Mouse (Mus musculus) CH12.LX (cell line): ENCODE data around the gene Capn1. TPM values are rescaled to one million over a fixed set of nuclear protein-coding genes. Genes with fewer than 3 reads are reported as not detected.

ENCODE experiments used
- DNase-seq: peaks from one replicate; pipeline ENCODE4 v3.0.0-alpha.2; 2013; ENCODE audit errors: extremely low read depth
- H3K27ac ChIP-seq: 2 replicates; pipeline ENCODE4 v1.5.1; 2012; ENCODE audit warnings: low read depth, mild to moderate bottlenecking, control low read depth, moderate library complexity; ENCODE audit not compliant: insufficient read depth
- H3K27me3 ChIP-seq: replicated peaks from 2 replicates; pipeline ENCODE3; 2012; ENCODE audit warnings: inconsistent platforms
- H3K36me3 ChIP-seq, 2 experiments: replicated peaks in 1 of 2; 2 replicates each; pipeline versions ENCODE3 to v1.6.1; 2012; ENCODE audit warnings: inconsistent platforms in 1 of 2, low read length in 1 of 2, mild to moderate bottlenecking in 1 of 2, mixed read lengths in 1 of 2, moderate library complexity in 1 of 2; ENCODE audit not compliant: control insufficient read depth in 1 of 2, insufficient read depth in 1 of 2
- H3K4me1 ChIP-seq, 2 experiments: 2 replicates each; pipeline ENCODE4 v1.6.1; 2012; ENCODE audit warnings: inconsistent platforms in 1 of 2, moderate library complexity in 1 of 2; ENCODE audit not compliant: insufficient read depth in 2 of 2, control insufficient read depth in 1 of 2
- H3K4me2 ChIP-seq: 2 replicates; pipeline ENCODE4 v1.6.1; 2012; ENCODE audit warnings: low read depth, mild to moderate bottlenecking, control low read depth; ENCODE audit not compliant: poor library complexity, insufficient read depth, severe bottlenecking
- H3K4me3 ChIP-seq, 3 experiments: fragments of 150-350 bp in 1 of 3; sonication (generic) in 1 of 3; replicated peaks in 1 of 3; 2 replicates each; pipeline versions ENCODE3 to v1.5.1; 2011 to 2012; ENCODE audit warnings: low read depth in 2 of 3, low read length in 2 of 3, mild to moderate bottlenecking in 2 of 3, moderate library complexity in 2 of 3, control low read depth in 1 of 3, improper control_type of control experiment in 1 of 3, inconsistent platforms in 1 of 3, mixed read lengths in 1 of 3; ENCODE audit not compliant: poor library complexity in 1 of 3
- H3K79me2 ChIP-seq: replicated peaks from 2 replicates; pipeline ENCODE4 v1.6.1; 2012; ENCODE audit warnings: mild to moderate bottlenecking, moderate library complexity; ENCODE audit not compliant: control insufficient read depth, poor library complexity, insufficient read depth, severe bottlenecking; ENCODE audit errors: extremely low read depth
- H3K9ac ChIP-seq: 2 replicates; pipeline ENCODE4 v1.6.1; 2012; ENCODE audit warnings: low read depth, mild to moderate bottlenecking, control low read depth, moderate library complexity; ENCODE audit not compliant: insufficient read depth
- H3K9me3 ChIP-seq: replicated peaks from 2 replicates; pipeline ENCODE3; 2012; ENCODE audit warnings: low read length, inconsistent platforms, mixed read lengths
- UBTF ChIP-seq: IDR thresholded peaks from 2 replicates; pipeline ENCODE4 v1.6.1; 2012; ENCODE audit warnings: low read depth, mild to moderate bottlenecking, inconsistent platforms, low read length, improper control_type of control experiment, moderate library complexity
- USF2 ChIP-seq: conservative IDR thresholded peaks from 2 replicates; pipeline ENCODE4 v1.6.1; 2011; ENCODE audit warnings: low read depth, low read length, improper control_type of control experiment
- ZNF384 ChIP-seq: IDR thresholded peaks from 2 replicates; pipeline ENCODE4 v1.6.1; 2012; ENCODE audit warnings: low read depth, low read length, improper control_type of control experiment, inconsistent platforms
- dilution Hi-C: fragments of 300-500 bp; cut with MboI; formaldehyde crosslinking; loops from 2 replicates; pipeline ENCODE4 v1.14.3; 2020; ENCODE audit warnings: low sequenced_read_pairs; ENCODE audit not compliant: extremely low pct_unique_long_range_greater_than_20kb, extremely low pct_ligation_motif_present
- in situ Hi-C: fragments of 300-500 bp; cut with MboI; formaldehyde crosslinking; loops from 3 replicates; pipeline ENCODE4 v1.14.3; 2019; ENCODE audit warnings: low sequenced_read_pairs, low pct_ligation_motif_present, low pct_unique_long_range_greater_than_20kb, mixed read lengths
- polyA plus RNA-seq: library from polyadenylated mRNA; unstranded; fragments of >175 nt; gene quantifications from 2 replicates; pipeline ENCODE4 v1.2.1, GENCODE M21; 2012; ENCODE audit warnings: low read depth; ENCODE audit not compliant: insufficient read length
- total RNA-seq, 2 experiments: library from RNA; depleted of rRNA; stranded (reverse); fragments of 300-350 nt in 1 of 2; fragments of >200 nt in 1 of 2; gene quantifications; 2 replicates each; pipeline ENCODE4 v1.2.3; 2012 to 2014

Capn1 gene
- total and polyA plus RNA-seq, 3 experiments, result 20.0 to 42.9 (median 40.2) TPM

GRCm38 (mm10) chr19:5939715-5940114 is 76.0 kb downstream of the Capn1 start:
- Histone ChIP-seq H3K36me3 (peaks cover 55 to 74% of the 10 kb centered on the region in 2 experiments), H3K27me3 (no peaks in the 10 kb centered on the region), H3K27ac (no peak overlapping the region), H3K79me2 (no peaks in the 10 kb centered on the region), H3K4me2 (no peak overlapping the region), H3K9me3 (no peaks in the 10 kb centered on the region), H3K4me1 (no peaks in the 10 kb centered on the region), H3K9ac (no peak overlapping the region), H3K4me3 (no peak overlapping the region)
- DNase-seq, result no peak
- TF ChIP-seq ZNF384 (no peak), UBTF (no peak), USF2 (no peak)
- in situ Hi-C loops (no loop called here), dilution Hi-C loops (no loop called here)

Other genes with a start within 250 kb of the Capn1 start
Only the 20 nearest of the 28 such genes appear.
- 1.6 and 2.1 TPM in 2 replicates for gene Tigd3, start 121.7 kb downstream of the Capn1 start, total RNA-seq (2012; rRNA removed)
- 0.62 and 0.67 TPM in 2 replicates for gene Tigd3, start 121.7 kb downstream of the Capn1 start, total RNA-seq (2014; rRNA removed)
- 1.2 and 1.4 TPM in 2 replicates for gene Tigd3, start 121.7 kb downstream of the Capn1 start, polyA plus RNA-seq
- 34.4 and 36.7 TPM in 2 replicates for gene Dpf2, start 102.9 kb downstream of the Capn1 start, total RNA-seq (2012; rRNA removed)
- gene Dpf2, start 102.9 kb downstream of the Capn1 start, total RNA-seq (2014; rRNA removed), result 21.9 and 25.0 TPM in 2 replicates
- gene Dpf2, start 102.9 kb downstream of the Capn1 start, polyA plus RNA-seq, result 106 and 115 TPM in 2 replicates
- gene Cdc42ep2, start 91.1 kb downstream of the Capn1 start, total RNA-seq (2012; rRNA removed), result 0.25 TPM in 2 replicates
- 0.08 and 0.13 TPM in 2 replicates for gene Cdc42ep2, start 91.1 kb downstream of the Capn1 start, total RNA-seq (2014; rRNA removed)
- gene Cdc42ep2, start 91.1 kb downstream of the Capn1 start, polyA plus RNA-seq, result 0.16 and 0.20 TPM in 2 replicates
- 60.3 and 80.5 TPM in 2 replicates for gene Pola2, start 51.7 kb downstream of the Capn1 start, total RNA-seq (2012; rRNA removed)
- gene Pola2, start 51.7 kb downstream of the Capn1 start, total RNA-seq (2014; rRNA removed), result 66.1 and 71.7 TPM in 2 replicates
- gene Pola2, start 51.7 kb downstream of the Capn1 start, polyA plus RNA-seq, result 91.4 and 91.7 TPM in 2 replicates
- not detected in 2 replicates for gene Slc22a20, start 29.8 kb downstream of the Capn1 start, total RNA-seq (2012; rRNA removed)
- not detected in 2 replicates for gene Slc22a20, start 29.8 kb downstream of the Capn1 start, total RNA-seq (2014; rRNA removed)
- not detected in 2 replicates for gene Slc22a20, start 29.8 kb downstream of the Capn1 start, polyA plus RNA-seq
- gene Syvn1, start 30.7 kb upstream of the Capn1 start, total RNA-seq (2012; rRNA removed), result 26.8 and 32.0 TPM in 2 replicates
- 13.5 and 16.5 TPM in 2 replicates for gene Syvn1, start 30.7 kb upstream of the Capn1 start, total RNA-seq (2014; rRNA removed)
- 82.5 and 106 TPM in 2 replicates for gene Syvn1, start 30.7 kb upstream of the Capn1 start, polyA plus RNA-seq
- 37.4 and 49.8 TPM in 2 replicates for gene Mrpl49, start 41.9 kb upstream of the Capn1 start, total RNA-seq (2012; rRNA removed)
- gene Mrpl49, start 41.9 kb upstream of the Capn1 start, total RNA-seq (2014; rRNA removed), result 59.0 and 60.9 TPM in 2 replicates
- 55.6 and 66.6 TPM in 2 replicates for gene Mrpl49, start 41.9 kb upstream of the Capn1 start, polyA plus RNA-seq
- gene Fau, start 41.9 kb upstream of the Capn1 start, total RNA-seq (2012; rRNA removed), result 2,266 and 2,403 TPM in 2 replicates
- gene Fau, start 41.9 kb upstream of the Capn1 start, total RNA-seq (2014; rRNA removed), result 1,142 and 1,239 TPM in 2 replicates
- 2,522 and 2,776 TPM in 2 replicates for gene Fau, start 41.9 kb upstream of the Capn1 start, polyA plus RNA-seq
- 29.2 and 32.7 TPM in 2 replicates for gene Znhit2, start 45.3 kb upstream of the Capn1 start, total RNA-seq (2012; rRNA removed)
- gene Znhit2, start 45.3 kb upstream of the Capn1 start, total RNA-seq (2014; rRNA removed), result 20.9 and 22.6 TPM in 2 replicates
- 20.1 and 20.5 TPM in 2 replicates for gene Znhit2, start 45.3 kb upstream of the Capn1 start, polyA plus RNA-seq
- gene Tm7sf2, start 52.5 kb upstream of the Capn1 start, total RNA-seq (2012; rRNA removed), result 8.7 and 10.8 TPM in 2 replicates
- 8.8 and 11.7 TPM in 2 replicates for gene Tm7sf2, start 52.5 kb upstream of the Capn1 start, total RNA-seq (2014; rRNA removed)
- gene Tm7sf2, start 52.5 kb upstream of the Capn1 start, polyA plus RNA-seq, result 7.9 and 15.1 TPM in 2 replicates
- gene Vps51, start 61.3 kb upstream of the Capn1 start, total RNA-seq (2012; rRNA removed), result 44.7 and 48.2 TPM in 2 replicates
- 37.0 and 37.7 TPM in 2 replicates for gene Vps51, start 61.3 kb upstream of the Capn1 start, total RNA-seq (2014; rRNA removed)
- 44.1 and 51.2 TPM in 2 replicates for gene Vps51, start 61.3 kb upstream of the Capn1 start, polyA plus RNA-seq
- gene Tmem262, start 64.1 kb upstream of the Capn1 start, total RNA-seq (2012; rRNA removed), result not detected in 2 replicates
- not detected in 2 replicates for gene Tmem262, start 64.1 kb upstream of the Capn1 start, total RNA-seq (2014; rRNA removed)
- not detected in 2 replicates for gene Tmem262, start 64.1 kb upstream of the Capn1 start, polyA plus RNA-seq
- gene Gm28374, start 66.4 kb upstream of the Capn1 start, total RNA-seq (2012; rRNA removed), result not detected in 2 replicates
- gene Gm28374, start 66.4 kb upstream of the Capn1 start, total RNA-seq (2014; rRNA removed), result 0.40 and 0.42 TPM in 2 replicates
- gene Gm28374, start 66.4 kb upstream of the Capn1 start, polyA plus RNA-seq, result 0.57 TPM in 1 of 2 replicates, not detected in the other
- 26.8 and 29.4 TPM in 2 replicates for gene Zfpl1, start 69.1 kb upstream of the Capn1 start, total RNA-seq (2012; rRNA removed)
- 23.1 and 26.1 TPM in 2 replicates for gene Zfpl1, start 69.1 kb upstream of the Capn1 start, total RNA-seq (2014; rRNA removed)
- gene Zfpl1, start 69.1 kb upstream of the Capn1 start, polyA plus RNA-seq, result 30.5 and 40.9 TPM in 2 replicates
- 51.5 and 59.2 TPM in 2 replicates for gene Cdca5, start 69.1 kb upstream of the Capn1 start, total RNA-seq (2012; rRNA removed)
- gene Cdca5, start 69.1 kb upstream of the Capn1 start, total RNA-seq (2014; rRNA removed), result 62.7 and 67.8 TPM in 2 replicates
- gene Cdca5, start 69.1 kb upstream of the Capn1 start, polyA plus RNA-seq, result 80.6 and 81.6 TPM in 2 replicates
- gene AC131692.1, start 78.5 kb upstream of the Capn1 start, total RNA-seq (2012; rRNA removed), result 0.81 and 0.84 TPM in 2 replicates
- 0.42 and 0.74 TPM in 2 replicates for gene AC131692.1, start 78.5 kb upstream of the Capn1 start, total RNA-seq (2014; rRNA removed)
- 4.6 and 4.7 TPM in 2 replicates for gene AC131692.1, start 78.5 kb upstream of the Capn1 start, polyA plus RNA-seq
- 0.25 and 0.34 TPM in 2 replicates for gene Naaladl1, start 89.9 kb upstream of the Capn1 start, total RNA-seq (2012; rRNA removed)
- gene Naaladl1, start 89.9 kb upstream of the Capn1 start, total RNA-seq (2014; rRNA removed), result 0.20 and 0.24 TPM in 2 replicates
- 1.1 and 1.9 TPM in 2 replicates for gene Naaladl1, start 89.9 kb upstream of the Capn1 start, polyA plus RNA-seq
- 27.0 and 31.0 TPM in 2 replicates for gene Sac3d1, start 102.8 kb upstream of the Capn1 start, total RNA-seq (2012; rRNA removed)
- 24.6 and 31.9 TPM in 2 replicates for gene Sac3d1, start 102.8 kb upstream of the Capn1 start, total RNA-seq (2014; rRNA removed)
- gene Sac3d1, start 102.8 kb upstream of the Capn1 start, polyA plus RNA-seq, result 26.9 and 29.8 TPM in 2 replicates
- 15.6 and 17.4 TPM in 2 replicates for gene Snx15, start 112.4 kb upstream of the Capn1 start, total RNA-seq (2012; rRNA removed)
- 14.0 and 15.3 TPM in 2 replicates for gene Snx15, start 112.4 kb upstream of the Capn1 start, total RNA-seq (2014; rRNA removed)
- 14.4 and 15.7 TPM in 2 replicates for gene Snx15, start 112.4 kb upstream of the Capn1 start, polyA plus RNA-seq
- not detected in 2 replicates for gene Batf2, start 125.1 kb upstream of the Capn1 start, total RNA-seq (2012; rRNA removed)
- not detected in 2 replicates for gene Batf2, start 125.1 kb upstream of the Capn1 start, total RNA-seq (2014; rRNA removed)
- gene Batf2, start 125.1 kb upstream of the Capn1 start, polyA plus RNA-seq, result not detected in 2 replicates